14 mouse cellular contexts compared by ENCODE assay signal in the genomic region with DNA sequence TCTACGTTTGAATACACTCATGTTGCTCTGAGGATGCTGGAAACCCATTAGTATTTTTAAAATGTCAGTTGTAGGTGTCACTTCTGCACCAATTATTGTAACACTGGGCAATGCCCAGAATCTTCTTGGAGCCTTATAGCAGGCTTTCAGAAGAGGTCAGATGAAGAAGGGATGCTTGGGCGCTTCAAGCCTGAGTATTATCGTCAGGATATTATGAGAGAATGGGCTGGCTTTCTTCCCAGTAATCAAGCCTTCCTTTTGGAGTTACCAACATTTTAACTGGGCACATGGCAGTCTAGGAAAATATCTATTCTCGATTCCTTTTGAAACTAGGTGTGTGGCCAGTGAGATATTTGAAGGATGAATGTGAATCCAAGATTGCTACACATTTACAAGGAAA.
DNase-seq lines count a peak whose midpoint lies in the region.
"Had no signal": no experiment of that assay in that cellular context is flagged by ENCODE, and none has a peak within 500 bp of the region (broad histone marks: within the 10 kb centered on the region; RNA-seq: fewer than 3 reads in every experiment).

No protein-coding gene starts in this region.

- peak; percentile 32 to 73 for DNase-seq in cerebellum, postnatal 10 days
- DNase-seq in cerebellum, postnatal 36 days: no peak
- DNase-seq in cerebellum, postnatal 14 days: peak; percentile 35 to 56
- DNase-seq in cerebellum, adult 9-11 months: no peak
- DNase-seq: adrenal gland, adult 2 months; adrenal gland, adult 8-10 months; adrenal gland, postnatal 10 days; adrenal gland, postnatal 14 days; adrenal gland, postnatal 25 days; adrenal gland, postnatal 36 days; B cell, adult 2 months; cerebellum, adult 11 months; cerebellum, adult 11-12 months; cerebellum, adult 18-20 months had no signal

Comparison
In these comparisons a context has a peak if more than half of its experiments do, and no peak if none do; other contexts are left out.
1. DNase-seq: peak in cerebellum, postnatal 10 days (2 of 2) and cerebellum, postnatal 14 days (2 of 2); none in cerebellum, postnatal 36 days (0 of 2) and cerebellum, adult 9-11 months (single experiment).